Mouse (Mus musculus): Measurements from ENCODE around the gene Lsm14a.

Gene Lsm14a

GRCm38 (mm10) chr7:34389277-34390085, 3.6 kb downstream of the Lsm14a start:
- DNase-seq (ENCODE audit: low read depth, low spot score): peak; percentile 93
- no peaks in the 10 kb centered on the region for H3K27me3 ChIP-seq (ENCODE audit: control insufficient read depth, insufficient read depth, low read length, poor library complexity, severe bottlenecking)
- H3K36me3 ChIP-seq (ENCODE audit: control insufficient read depth, insufficient read depth, low read length, poor library complexity, severe bottlenecking): peaks cover 2% of the 10 kb centered on the region; the same call in 1 of the 2 replicates

DNA sequence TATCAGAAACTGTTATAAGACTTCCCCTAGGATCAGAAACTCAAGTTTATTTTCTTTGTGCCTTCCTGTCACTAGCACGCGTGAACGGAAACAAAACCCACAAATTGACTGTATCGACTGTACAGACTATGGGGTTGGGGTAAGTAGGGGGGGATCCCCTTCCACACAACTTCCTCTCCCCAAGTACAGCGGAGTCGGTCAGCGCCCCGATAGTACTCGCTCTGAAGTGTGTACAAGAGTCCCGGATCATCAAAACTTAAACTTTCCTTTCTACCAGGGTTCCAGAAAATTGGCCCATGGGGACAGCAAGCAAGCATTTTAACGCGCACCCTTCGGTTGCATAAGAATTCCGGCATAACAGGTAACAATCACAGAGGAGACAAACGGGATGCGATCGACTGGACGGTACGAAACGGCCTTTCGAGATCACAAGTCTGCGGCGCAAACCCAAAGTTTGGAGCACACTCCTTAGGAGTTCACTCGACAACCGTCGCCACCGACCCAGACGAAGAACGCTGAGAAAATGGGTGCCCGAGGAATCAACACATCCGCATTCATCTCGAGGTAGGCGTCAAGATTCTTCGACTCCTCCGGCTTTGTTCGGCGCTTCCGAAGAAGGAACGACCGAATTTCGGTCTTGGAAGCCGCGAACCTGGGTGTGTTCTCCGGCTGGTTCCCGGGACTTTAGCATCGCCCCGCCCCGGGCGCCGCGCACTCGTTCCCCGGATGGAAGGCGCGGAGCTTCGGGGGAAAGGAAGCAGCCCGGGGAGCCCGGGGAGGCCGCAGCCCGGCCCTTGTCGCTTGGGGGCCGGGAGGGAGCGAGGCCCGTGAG, 4.5 kb downstream of the Lsm14a start:
- DNase-seq (ENCODE audit: low read depth, low spot score): peak; percentile 88
- H3K36me3 ChIP-seq (ENCODE audit: control insufficient read depth, insufficient read depth, low read length, poor library complexity, severe bottlenecking): peaks cover 2% of the 10 kb centered on the region; the same call in 1 of the 2 replicates
- no peaks in the 10 kb centered on the region for H3K27me3 ChIP-seq (ENCODE audit: control insufficient read depth, insufficient read depth, low read length, poor library complexity, severe bottlenecking)

- Histone ChIP-seq H3K27me3 (ENCODE audit: control insufficient read depth, insufficient read depth, low read length, poor library complexity, severe bottlenecking) (no peaks in the 10 kb centered on the region), H3K36me3 (ENCODE audit: control insufficient read depth, insufficient read depth, low read length, poor library complexity, severe bottlenecking) (peaks cover 2% of the 10 kb centered on the region; the same call in 1 of the 2 replicates)
- peak; percentile 40 for DNase-seq (ENCODE audit: low read depth, low spot score)
Measured at GRCm38 (mm10) chr7:34387784-34388444, 5.2 kb downstream of the Lsm14a start.

DNA sequence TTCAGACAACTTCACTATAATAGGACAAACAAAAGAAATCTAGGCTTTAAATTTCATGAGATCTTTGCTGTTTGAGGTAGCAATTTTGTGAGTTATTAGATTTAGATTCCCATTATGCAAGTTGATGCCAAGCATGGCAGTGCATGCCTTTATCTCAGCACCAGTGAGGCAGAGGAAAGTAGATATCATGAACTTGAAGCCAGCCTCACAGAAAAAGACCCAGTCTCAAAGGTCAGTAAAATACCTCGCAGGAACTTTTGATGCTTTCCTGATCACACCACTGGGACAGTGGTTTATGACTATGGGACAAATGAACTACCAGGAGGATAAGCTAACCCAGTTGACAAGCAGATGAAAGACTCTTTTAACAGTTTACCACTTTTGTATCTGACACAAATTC, 10.3 kb downstream of the Lsm14a start:
- DNase-seq (ENCODE audit: low read depth, low spot score): no peak
- Histone ChIP-seq H3K27me3 (ENCODE audit: control insufficient read depth, insufficient read depth, low read length, poor library complexity, severe bottlenecking) (no peaks in the 10 kb centered on the region), H3K36me3 (ENCODE audit: control insufficient read depth, insufficient read depth, low read length, poor library complexity, severe bottlenecking) (peaks cover 2% of the 10 kb centered on the region; the same call in 1 of the 2 replicates)

GRCm38 (mm10) chr7:34381733-34382132, 11.4 kb downstream of the Lsm14a start:
- DNase-seq (ENCODE audit: low read depth, low spot score): no peak
- H3K36me3 ChIP-seq (ENCODE audit: control insufficient read depth, insufficient read depth, low read length, poor library complexity, severe bottlenecking): peaks cover 3% of the 10 kb centered on the region; the same call in 1 of the 2 replicates

DNA sequence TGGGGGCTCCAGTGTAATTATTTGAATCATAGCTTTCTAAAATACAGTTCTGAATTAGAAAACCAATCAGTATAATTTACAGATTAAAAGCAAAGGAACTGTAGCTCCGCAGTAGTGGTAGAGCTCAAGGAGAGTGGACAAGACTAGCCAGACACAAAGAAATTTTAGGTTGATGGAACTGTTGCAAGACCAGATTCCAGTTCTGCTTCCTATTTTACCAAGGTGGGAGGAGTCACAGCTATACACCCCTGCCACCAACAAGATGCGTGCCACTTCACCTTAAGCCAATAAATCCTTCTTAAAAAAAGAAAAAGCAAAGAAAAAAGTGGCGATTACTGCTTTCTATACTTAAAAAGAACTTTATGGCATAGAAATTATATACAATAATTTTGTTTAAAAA, 12.8 kb downstream of the Lsm14a start:
- Histone ChIP-seq H3K27me3 (ENCODE audit: control insufficient read depth, insufficient read depth, low read length, poor library complexity, severe bottlenecking) (no peaks in the 10 kb centered on the region), H3K36me3 (ENCODE audit: control insufficient read depth, insufficient read depth, low read length, poor library complexity, severe bottlenecking) (peaks cover 1% of the 10 kb centered on the region; the same call in 1 of the 2 replicates)
- DNase-seq (ENCODE audit: low read depth, low spot score): no peak

More at GRCm38 (mm10) chr7:34381733-34382132, 11.4 kb downstream of the Lsm14a start:
- H3K27me3 ChIP-seq (ENCODE audit: control insufficient read depth, insufficient read depth, low read length, poor library complexity, severe bottlenecking): no peaks in the 10 kb centered on the region

GRCm38 (mm10) chr7:34373906-34374305, 19.2 kb downstream of the Lsm14a start:
- no peak for DNase-seq (ENCODE audit: low read depth, low spot score)
- H3K36me3 ChIP-seq (ENCODE audit: control insufficient read depth, insufficient read depth, low read length, poor library complexity, severe bottlenecking): peaks cover 18% of the 10 kb centered on the region
- no peaks in the 10 kb centered on the region for H3K27me3 ChIP-seq (ENCODE audit: control insufficient read depth, insufficient read depth, low read length, poor library complexity, severe bottlenecking)

- DNase-seq (ENCODE audit: low read depth, low spot score): peak; percentile 38
- peaks cover 9% of the 10 kb centered on the region; the same call in 1 of the 2 replicates for H3K36me3 ChIP-seq (ENCODE audit: control insufficient read depth, insufficient read depth, low read length, poor library complexity, severe bottlenecking)
- no peaks in the 10 kb centered on the region for H3K27me3 ChIP-seq (ENCODE audit: control insufficient read depth, insufficient read depth, low read length, poor library complexity, severe bottlenecking)
Measured at GRCm38 (mm10) chr7:34355629-34356028, 37.5 kb downstream of the Lsm14a start.

GRCm38 (mm10) chr7:34351997-34352396, 41.1 kb downstream of the Lsm14a start:
- Histone ChIP-seq H3K36me3 (ENCODE audit: control insufficient read depth, insufficient read depth, low read length, poor library complexity, severe bottlenecking) (peaks cover 7% of the 10 kb centered on the region), H3K27me3 (ENCODE audit: control insufficient read depth, insufficient read depth, low read length, poor library complexity, severe bottlenecking) (no peaks in the 10 kb centered on the region)
- peak; percentile 39 for DNase-seq (ENCODE audit: low read depth, low spot score)

GRCm38 (mm10) chr7:34350166-34350565, 42.9 kb downstream of the Lsm14a start:
- Histone ChIP-seq H3K36me3 (ENCODE audit: control insufficient read depth, insufficient read depth, low read length, poor library complexity, severe bottlenecking) (peaks cover 7% of the 10 kb centered on the region), H3K27me3 (ENCODE audit: control insufficient read depth, insufficient read depth, low read length, poor library complexity, severe bottlenecking) (no peaks in the 10 kb centered on the region)
- no peak for DNase-seq (ENCODE audit: low read depth, low spot score)

GRCm38 (mm10) chr7:34348011-34348410, 45.1 kb downstream of the Lsm14a start:
- DNase-seq (ENCODE audit: low read depth, low spot score): no peak
- Histone ChIP-seq H3K27me3 (ENCODE audit: control insufficient read depth, insufficient read depth, low read length, poor library complexity, severe bottlenecking) (no peaks in the 10 kb centered on the region), H3K36me3 (ENCODE audit: control insufficient read depth, insufficient read depth, low read length, poor library complexity, severe bottlenecking) (peaks cover 7% of the 10 kb centered on the region)

DNA sequence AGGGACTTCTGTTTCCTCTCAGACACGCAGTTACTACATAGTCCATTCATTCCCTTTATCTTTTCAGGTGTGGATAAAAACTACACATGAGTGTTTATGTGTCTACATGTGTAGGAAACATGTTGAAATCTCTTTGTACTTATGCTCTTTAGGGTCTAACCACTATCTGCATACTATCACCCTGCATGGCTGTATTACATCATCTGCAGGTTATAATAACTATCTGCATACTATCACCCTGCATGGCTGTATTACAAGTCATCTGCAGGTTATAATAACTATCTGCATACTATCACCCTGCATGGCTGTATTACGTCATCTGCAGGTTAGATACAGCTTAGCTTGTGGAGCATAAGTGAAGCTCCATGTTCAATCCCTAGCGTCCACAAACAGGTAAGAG, 46.1 kb downstream of the Lsm14a start:
- DNase-seq (ENCODE audit: low read depth, low spot score): no peak
- Histone ChIP-seq H3K27me3 (ENCODE audit: control insufficient read depth, insufficient read depth, low read length, poor library complexity, severe bottlenecking) (no peaks in the 10 kb centered on the region), H3K36me3 (ENCODE audit: control insufficient read depth, insufficient read depth, low read length, poor library complexity, severe bottlenecking) (peaks cover 7% of the 10 kb centered on the region)

DNA sequence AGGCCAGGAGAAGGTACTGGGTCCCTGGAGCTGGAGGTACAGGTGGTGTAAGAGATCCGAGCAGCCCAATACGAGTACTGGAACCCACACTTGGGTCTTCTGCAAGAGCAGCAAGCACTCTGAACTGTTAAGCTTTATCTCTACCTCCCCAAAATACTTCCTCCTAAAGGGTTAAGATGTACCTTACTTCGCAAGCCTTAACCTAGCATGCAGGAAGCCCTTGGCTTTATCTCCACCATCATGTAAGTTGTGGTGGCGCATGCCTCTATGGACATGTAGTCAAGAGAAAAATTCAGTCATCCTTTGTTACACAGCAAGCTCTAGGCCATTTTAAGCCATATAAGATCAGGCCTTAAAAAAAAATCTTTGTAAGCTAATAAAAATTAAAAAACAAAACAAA, 46.6 kb downstream of the Lsm14a start:
- Histone ChIP-seq H3K36me3 (ENCODE audit: control insufficient read depth, insufficient read depth, low read length, poor library complexity, severe bottlenecking) (peaks cover 5% of the 10 kb centered on the region), H3K27me3 (ENCODE audit: control insufficient read depth, insufficient read depth, low read length, poor library complexity, severe bottlenecking) (no peaks in the 10 kb centered on the region)
- DNase-seq (ENCODE audit: low read depth, low spot score): no peak

DNA sequence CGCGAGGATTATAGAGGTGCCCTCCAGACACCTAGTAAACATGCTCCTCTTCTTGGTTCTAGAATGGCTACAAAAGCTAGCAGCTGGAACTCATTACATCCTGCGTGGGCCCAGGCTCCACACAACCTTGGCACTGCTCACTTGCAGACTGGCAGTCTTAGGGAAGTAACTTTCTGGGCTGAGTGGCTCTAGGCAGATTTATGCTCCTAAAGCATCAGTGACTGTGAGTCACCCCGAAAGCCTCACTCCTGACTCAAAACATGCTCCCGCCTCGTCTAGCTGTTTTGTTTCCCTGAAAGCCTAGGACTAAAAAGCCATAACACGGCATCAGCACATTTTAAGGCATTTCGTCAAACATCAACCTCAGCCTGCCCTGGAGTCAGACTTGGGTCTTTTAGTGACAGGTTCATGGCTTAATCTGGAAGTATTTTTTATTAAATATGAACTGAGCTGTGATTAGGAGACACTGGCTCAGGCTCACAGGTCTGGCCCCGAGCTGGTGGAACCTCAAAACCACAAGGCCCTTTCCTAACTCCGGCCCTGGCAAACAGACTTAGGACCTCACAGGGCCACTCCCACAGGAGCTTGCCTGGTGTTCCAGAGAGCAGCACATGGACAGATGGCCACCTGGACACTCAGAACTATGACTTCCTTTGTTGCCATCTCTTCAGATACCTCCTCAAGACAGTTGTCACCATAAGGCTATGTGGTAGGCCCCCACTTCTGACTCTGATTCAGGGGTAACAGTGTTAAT, 50.9 kb downstream of the Lsm14a start:
- no peak for DNase-seq (ENCODE audit: low read depth, low spot score)
- Histone ChIP-seq H3K27me3 (ENCODE audit: control insufficient read depth, insufficient read depth, low read length, poor library complexity, severe bottlenecking) (no peaks in the 10 kb centered on the region), H3K36me3 (ENCODE audit: control insufficient read depth, insufficient read depth, low read length, poor library complexity, severe bottlenecking) (peaks cover 2% of the 10 kb centered on the region)
